Mouse (Mus musculus) brain, embryonic 18.5 days (tissue): Measurements from ENCODE around the gene Ctnnd2.

Experiments used
- DNase-seq: peaks from one replicate; pipeline ENCODE4 v3.0.0-alpha.2; 2012; ENCODE audit warnings: low read depth, low spot score

Gene Ctnnd2

GRCm38 (mm10) chr15:30885410-30885809 lies 713.0 kb downstream of the Ctnnd2 start:
- DNase-seq = no peak

DNA sequence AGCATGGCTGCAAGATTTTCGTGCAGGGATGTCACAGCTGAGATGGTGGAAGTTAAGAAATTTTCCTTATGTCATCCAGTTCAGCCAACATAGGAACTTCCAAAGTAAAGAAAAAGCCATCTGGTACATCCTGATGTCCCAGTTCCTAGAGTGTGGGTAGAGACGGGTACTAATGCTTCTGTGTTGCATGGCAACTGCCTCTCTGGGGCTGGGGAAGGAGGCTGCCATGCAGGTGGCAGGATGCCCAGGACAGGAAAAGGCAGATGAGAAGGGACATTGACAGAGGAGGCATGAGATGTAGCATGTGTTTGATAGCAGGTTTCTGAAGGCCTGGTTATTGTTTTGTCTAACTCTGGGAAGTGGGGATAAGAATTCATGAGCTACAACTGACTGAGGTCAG lies 715.2 kb downstream of the Ctnnd2 start:
- DNase-seq = no peak

DNA sequence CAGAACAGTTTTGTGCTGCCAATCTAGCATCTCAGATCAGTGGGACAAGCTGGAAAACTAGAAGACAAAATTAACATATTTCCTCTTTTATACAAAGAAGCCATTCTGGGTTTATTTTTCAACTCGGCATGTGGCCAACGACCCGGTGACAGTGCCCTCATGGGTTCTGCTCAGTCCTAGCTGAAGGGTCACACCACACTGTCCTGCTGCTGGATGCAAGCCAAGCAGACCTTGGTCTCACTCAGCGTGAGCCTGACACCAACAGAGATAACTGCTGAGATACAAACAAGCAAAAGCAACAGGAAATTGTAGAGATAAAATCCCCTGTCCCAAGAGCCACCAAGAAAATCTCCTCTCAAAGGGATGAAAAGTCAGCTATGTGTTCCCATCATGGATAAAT lies 719.6 kb downstream of the Ctnnd2 start:
- DNase-seq = no peak

- no peak for DNase-seq
Observed at GRCm38 (mm10) chr15:30895063-30895462, 722.7 kb downstream of the Ctnnd2 start.

DNA sequence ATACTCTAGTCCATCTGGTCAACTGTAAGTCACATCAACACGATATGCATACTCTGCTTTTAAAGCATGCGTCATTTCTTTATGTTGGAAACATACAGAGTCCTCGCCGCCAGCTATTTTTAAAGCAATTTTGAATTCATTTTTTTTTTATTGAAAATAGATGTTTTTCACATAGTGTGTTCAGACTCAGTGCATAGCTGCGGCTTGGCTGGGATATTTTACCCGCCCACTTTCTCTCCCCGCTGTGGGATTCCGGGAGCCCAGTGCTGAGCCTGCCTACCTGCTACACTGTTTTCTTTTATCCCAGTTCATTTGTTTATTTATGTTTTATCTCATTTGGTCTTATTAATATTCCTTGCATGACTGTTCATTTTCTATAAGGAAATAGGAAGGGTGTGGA lies 724.9 kb downstream of the Ctnnd2 start:
- no peak for DNase-seq

GRCm38 (mm10) chr15:30908027-30908426 lies 735.6 kb downstream of the Ctnnd2 start:
- DNase-seq = no peak

DNA sequence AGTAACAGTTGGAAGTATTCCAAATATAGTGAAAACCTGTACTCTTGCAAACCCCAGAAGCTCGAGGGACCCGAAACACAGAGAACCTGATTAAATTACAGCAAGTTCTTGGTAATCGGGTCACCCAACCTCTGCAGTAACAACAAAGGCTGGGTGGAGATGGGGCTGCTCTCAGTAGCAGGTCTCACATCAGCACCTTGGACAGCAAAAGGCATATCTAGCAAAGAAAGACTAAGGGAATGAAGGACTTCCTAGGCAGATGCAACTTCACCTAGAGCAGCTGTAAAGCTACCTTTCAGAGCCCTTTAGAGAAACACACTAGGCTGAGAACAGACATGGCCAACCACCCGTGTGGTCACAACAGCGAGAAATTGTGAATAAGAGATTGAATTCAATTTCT lies 741.0 kb downstream of the Ctnnd2 start:
- no peak for DNase-seq

GRCm38 (mm10) chr15:30925838-30926237 lies 753.4 kb downstream of the Ctnnd2 start:
- no peak for DNase-seq

DNA sequence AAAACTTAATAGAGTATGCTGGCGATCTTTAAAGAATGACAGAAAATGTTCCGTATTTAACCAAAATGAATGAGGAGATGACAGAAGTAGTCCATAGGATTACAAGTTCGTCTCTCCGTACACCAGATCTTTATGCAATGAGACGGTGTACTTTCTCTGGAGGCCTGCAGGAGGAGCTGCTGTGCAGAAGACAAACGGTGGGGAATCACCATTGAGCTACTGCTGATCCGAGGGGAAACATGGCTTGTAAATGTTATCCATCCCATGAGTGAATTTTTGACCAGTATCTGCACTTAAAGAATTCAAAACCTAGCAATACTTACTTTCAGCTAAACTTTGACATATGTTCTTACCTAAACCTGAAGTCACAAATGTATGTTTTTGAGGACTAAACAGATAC lies 755.2 kb downstream of the Ctnnd2 start:
- DNase-seq = no peak

GRCm38 (mm10) chr15:30931906-30932305 lies 759.5 kb downstream of the Ctnnd2 start:
- no peak for DNase-seq

DNA sequence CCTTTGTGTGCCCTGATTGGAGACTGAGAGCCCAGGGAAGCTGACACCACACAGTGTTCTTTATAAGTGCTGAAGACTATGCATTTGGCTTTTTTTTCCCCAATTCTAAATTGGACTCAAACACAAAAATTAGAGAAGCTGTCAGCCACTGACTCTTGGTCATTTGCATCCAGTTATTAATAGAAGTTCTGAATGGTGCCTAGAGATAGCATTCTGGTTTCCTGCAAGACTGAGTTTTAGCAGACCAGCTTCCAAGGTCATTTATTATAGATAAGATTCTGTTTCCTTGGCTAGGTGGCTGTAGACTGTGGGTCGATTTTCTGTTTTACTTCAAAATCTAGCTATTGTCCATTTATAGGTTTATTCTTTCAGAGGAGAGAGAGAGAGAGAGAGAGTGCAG lies 773.5 kb downstream of the Ctnnd2 start:
- DNase-seq = no peak

DNA sequence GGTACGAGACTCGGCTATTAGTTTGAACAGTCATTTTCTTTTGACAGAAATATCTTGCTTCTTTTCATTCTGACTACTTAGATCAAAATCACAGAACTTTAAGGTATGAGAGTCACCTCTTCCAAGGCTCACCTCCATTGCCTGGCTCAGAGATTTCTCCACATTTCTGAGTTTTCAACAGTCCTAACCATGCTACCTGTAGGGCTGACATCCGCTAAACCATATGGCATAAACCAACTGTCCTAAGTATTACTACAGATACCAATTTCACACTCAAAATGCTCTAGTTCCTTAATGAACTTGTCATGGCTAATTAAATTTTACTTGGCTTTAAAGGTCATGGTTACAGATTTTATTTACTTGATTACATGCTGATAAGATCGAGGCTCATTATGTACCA lies 786.1 kb downstream of the Ctnnd2 start:
- no peak for DNase-seq

GRCm38 (mm10) chr15:30962421-30963160 lies 790.2 kb downstream of the Ctnnd2 start:
- no peak for DNase-seq

DNA sequence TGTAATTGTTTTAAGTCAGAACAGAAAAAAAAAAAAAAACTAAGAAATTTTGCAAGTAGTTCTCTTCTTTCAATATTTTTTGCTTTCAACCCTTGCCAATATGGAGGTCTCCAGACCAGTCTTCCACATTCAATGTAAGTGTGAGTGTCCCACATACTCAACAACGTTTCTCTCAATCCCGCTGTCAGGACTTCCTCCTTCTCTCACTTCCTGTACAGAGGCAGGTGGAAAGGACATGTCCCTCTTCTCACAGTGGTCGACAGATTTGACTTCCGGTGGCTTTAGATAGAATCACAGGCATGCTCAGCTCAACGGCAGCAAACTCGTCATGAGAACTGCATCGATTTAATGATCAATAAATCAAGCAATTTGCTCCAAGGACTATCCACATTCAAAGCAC lies 791.7 kb downstream of the Ctnnd2 start:
- DNase-seq = no peak

GRCm38 (mm10) chr15:30964865-30965679 lies 792.7 kb downstream of the Ctnnd2 start:
- no peak for DNase-seq

DNA sequence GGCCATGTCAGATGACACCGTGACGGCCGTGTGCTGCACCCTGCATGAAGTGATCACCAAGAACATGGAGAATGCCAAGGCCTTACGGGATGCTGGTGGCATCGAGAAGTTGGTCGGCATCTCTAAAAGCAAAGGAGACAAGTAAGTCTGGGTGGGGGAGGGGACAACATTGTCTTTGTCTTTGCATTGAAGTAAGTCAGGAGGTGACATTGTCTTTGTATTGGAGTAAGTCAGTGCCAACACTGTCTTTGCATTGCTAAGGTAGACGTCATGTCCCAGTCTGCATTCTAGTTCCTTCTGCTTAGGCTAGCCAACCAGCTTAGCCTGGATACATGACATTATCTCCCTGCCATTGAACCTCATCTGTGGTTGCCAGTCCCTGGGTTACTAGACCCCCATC lies 794.4 kb downstream of the Ctnnd2 start:
- DNase-seq = no peak

- DNase-seq = no peak
Observed at GRCm38 (mm10) chr15:30974436-30974835, 802.0 kb downstream of the Ctnnd2 start.

DNA sequence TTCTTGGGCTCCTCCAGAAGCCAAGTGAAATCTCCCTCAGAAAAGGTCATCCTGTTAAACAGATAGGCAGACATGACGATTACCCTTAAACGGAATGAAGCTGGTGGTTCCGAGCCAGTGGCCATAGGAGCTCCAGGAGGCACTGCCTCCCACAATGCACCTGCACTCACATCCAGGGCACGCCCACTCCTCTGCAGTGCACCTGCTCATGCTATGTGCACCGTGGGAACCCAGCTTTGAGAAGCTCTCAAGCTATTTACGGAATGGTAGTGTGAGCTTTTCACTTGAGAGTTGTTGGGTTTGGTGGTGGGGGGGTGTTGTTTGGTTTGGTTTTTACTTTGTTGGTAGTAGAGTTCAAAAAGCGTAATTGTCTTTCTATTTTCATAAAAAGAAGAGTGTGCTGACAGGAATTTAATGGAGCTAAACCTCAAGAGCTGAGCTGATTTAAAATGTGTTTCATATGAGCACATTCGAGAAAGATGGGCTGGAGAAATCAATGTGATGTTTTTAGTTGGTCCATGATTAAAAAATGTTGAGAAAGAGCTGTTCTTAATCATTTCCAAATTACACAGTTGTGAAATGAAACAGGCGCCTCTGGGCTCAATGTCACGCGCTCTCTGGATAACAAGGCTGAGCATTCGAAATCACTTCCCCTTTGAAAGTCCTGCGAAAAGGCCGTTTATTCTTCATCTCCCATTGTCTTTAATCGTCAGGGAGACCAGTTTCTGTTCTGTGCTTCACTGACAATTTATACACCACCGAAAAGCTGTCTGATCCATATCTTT lies 802.8 kb downstream of the Ctnnd2 start:
- no peak for DNase-seq

DNA sequence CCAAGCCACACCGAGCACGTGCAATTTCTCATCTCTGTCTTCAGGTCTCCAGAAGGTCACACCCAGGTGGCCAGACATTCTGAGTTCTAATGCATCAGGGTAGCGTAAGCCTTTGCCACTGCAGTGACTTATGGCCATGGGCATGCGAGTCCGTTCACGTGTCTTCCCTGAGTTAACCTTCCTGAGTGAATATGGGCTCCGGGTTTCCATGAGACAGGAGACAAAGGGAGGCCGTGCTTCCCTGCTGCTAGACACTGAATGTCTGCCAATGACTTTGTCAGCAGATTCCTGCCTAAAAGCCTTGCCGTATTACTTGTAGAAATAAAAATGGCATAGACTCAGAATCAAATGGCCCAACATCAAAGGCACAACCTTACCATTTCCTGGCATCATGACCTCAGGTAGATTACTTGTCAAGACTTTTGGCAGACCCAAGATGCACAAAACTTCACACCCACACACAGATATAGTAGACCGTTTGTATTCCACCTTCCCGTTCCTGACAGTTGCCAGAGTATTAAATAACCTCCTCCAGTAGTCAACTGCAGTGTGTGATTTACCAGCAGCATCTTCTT lies 804.9 kb downstream of the Ctnnd2 start:
- no peak for DNase-seq

- no peak for DNase-seq
Observed at GRCm38 (mm10) chr15:30986890-30987289, 814.5 kb downstream of the Ctnnd2 start.

DNA sequence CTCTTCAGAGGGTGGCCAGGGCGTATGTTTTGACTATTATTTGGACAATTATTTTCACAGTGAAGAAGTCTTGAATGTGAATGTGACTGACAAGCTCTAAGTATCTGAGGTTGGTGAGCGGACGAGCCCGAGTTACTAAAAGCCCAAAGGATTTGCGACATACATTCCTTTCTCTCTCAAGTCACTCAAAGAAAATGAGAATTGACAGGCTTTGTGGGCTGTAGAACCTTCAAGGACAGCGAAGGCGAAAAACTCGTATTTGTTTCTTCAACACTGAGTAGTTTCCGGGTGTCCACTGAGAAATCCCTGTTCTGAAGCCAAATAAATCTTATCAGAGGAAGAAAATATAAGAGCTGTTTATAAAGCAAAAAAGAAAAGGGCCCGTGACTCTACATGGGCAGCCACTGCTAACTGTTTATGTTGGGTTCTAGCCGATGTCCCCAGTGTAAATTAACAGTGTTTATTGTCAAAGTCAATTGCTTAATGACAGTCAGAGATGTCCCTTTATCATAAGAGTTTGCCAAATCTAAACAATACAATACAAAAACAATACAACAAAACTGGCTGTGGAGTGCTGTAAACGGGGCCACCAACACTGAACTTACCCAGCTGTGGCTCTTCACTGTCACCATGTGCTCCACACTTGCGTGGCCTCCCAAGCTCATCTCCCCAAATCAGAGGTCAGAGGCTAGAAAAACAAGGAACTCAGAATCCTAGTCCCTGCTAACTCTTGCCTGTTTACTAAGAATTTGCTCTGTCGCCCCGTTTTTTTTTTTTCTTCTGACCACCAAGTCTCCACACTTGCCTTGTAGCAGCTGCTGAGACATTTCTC lies 818.2 kb downstream of the Ctnnd2 start:
- DNase-seq = no peak
